ENCODE assay signal across 8 mouse cellular contexts in the genomic region with DNA sequence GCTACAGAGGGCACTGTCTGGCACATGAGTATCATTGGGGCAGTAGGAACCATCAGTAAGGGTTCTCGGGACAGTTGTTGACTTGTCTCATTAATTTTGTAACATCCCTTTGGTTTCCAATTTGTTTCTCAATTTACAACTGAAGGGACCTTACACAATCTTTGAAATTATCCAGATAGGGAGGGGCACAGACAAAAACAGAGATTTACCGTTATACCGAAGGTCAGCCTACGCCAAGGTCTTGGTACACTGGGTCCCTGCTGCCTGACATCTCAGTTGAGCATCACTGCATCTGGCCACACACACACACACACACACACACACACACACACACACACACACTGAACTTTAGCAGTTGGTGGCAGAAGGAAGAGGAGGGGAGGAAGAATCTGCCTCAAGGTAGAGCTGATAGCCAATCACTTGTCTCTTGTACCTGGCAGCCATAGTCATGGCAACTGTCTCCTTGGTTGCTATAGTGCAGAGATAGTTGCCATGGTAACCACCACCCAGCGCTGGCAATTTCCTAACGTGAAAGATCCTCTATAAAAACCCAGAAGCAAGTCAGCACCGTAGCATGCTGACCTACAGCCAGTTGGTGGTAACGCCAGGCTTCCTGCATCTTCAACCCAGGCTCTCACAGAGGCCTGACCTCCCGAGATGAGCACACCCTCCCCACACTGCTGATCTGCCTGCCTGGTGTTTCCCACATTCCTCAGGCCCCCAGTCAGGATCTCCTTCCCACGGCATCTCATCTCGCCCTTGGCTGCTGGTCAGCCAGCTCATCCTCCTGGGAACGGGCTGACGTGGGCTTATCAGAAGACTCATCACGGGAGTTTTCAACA. TPM values are rescaled to one million over a fixed set of nuclear protein-coding genes. Genes with fewer than 3 reads are reported as not detected.
DNase-seq lines count a peak whose midpoint lies in the region; ATAC-seq and TF ChIP-seq lines count a peak whose summit lies in the region.
"Had no signal": no experiment of that assay in that cellular context is flagged by ENCODE, and none has a peak within 500 bp of the region (broad histone marks: within the 10 kb centered on the region; RNA-seq: fewer than 3 reads in every experiment).

No protein-coding gene starts in this region.

- H3K9me3 ChIP-seq in midbrain, embryonic 16.5 days (replicated peaks; ENCODE audit: control insufficient read depth, low read length, poor library complexity, severe bottlenecking): no peaks in the 10 kb centered on the region

- peak overlapping the region; percentile 0; the same call in 1 of the 2 replicates for H3K27ac ChIP-seq in spleen, adult 2 months (ENCODE audit: insufficient read depth, low read length)
- H3K27ac ChIP-seq in gastrocnemius, adult 2 months: peak overlapping the region; percentile 75
- H3K27ac ChIP-seq in midbrain, embryonic 16.5 days (ENCODE audit: low read length): peak overlapping the region; percentile 97

- no peaks in the 10 kb centered on the region for H3K4me1 ChIP-seq in spleen, adult 2 months (ENCODE audit: control insufficient read depth, insufficient read depth, insufficient read length)
- peaks cover 18% of the 10 kb centered on the region for H3K4me1 ChIP-seq in midbrain, embryonic 16.5 days (ENCODE audit: control insufficient read depth, insufficient read depth, low read length)

- H3K36me3 ChIP-seq in spleen, adult 2 months (ENCODE audit: control insufficient read depth, insufficient read depth, low read length): no peaks in the 10 kb centered on the region
- no peaks in the 10 kb centered on the region for H3K36me3 ChIP-seq in midbrain, embryonic 16.5 days (ENCODE audit: control insufficient read depth, insufficient read depth, low read length)

- no peak for DNase-seq in spleen, adult 2 months (ENCODE audit: low read depth in 1 of 2, low spot score in 2 of 2)
- DNase-seq in spleen, postnatal 36 days (ENCODE audit: low spot score in 2 of 2): no peak
- DNase-seq in adrenal gland, postnatal 25 days: peak; percentile 64
- DNase-seq in gastrocnemius, adult 2 months: peak; percentile 63
- DNase-seq in layer of hippocampus, adult 18-20 months (ENCODE audit: low spot score in 2 of 2): peak; percentile 74 to 89
- no peak for DNase-seq in spleen, postnatal 10 days (ENCODE audit: low spot score in 2 of 2)

- TF ChIP-seq CTCF in spleen, adult 2 months (IDR thresholded peaks at IDR 0.05; ENCODE audit: extremely low read depth, insufficient read depth, insufficient read length, insufficient replicate concordance): no peak
- TF ChIP-seq CTCF in gastrocnemius, adult 2 months (IDR thresholded peaks at IDR 0.05): no peak

- no peaks in the 10 kb centered on the region for H3K27me3 ChIP-seq in spleen, adult 2 months (ENCODE audit: control insufficient read depth, insufficient read depth, low read length)
- no peaks in the 10 kb centered on the region for H3K27me3 ChIP-seq in midbrain, embryonic 16.5 days (ENCODE audit: control insufficient read depth, insufficient read depth, low read depth, low read length)

- H3K9ac ChIP-seq in midbrain, embryonic 16.5 days (ENCODE audit: low read depth, low read length): peak overlapping the region; percentile 43

- WGBS in spleen, adult 2 months: 56% methylated on average over 14 of the region's 14 CpGs
- WGBS in midbrain, embryonic 16.5 days: 26% methylated on average over 14 of the region's 14 CpGs

- ATAC-seq in midbrain, embryonic 16.5 days: peak; percentile 95

- TF ChIP-seq POLR2A in spleen, adult 2 months (IDR thresholded peaks at IDR 0.05; ENCODE audit: low read depth, low read length): no peak

- H3K4me3 ChIP-seq in spleen, adult 2 months (ENCODE audit: extremely low read depth, insufficient read depth, insufficient read length): no peak overlapping the region
- H3K4me3 ChIP-seq in gastrocnemius, adult 2 months: no peak overlapping the region
- peak overlapping the region; percentile 12; the same call in 1 of the 2 replicates for H3K4me3 ChIP-seq in midbrain, embryonic 16.5 days (ENCODE audit: low read depth, low read length)

- intact Hi-C loops in gastrocnemius, adult 2 months (cut with DNase I): no loop called here

- peak overlapping the region; percentile 55 for H3K4me2 ChIP-seq in midbrain, embryonic 16.5 days (ENCODE audit: low read length)

RNA-seq across cellular contexts. Expression of gene H13, which starts 15.2 kb away (rescaled TPM):
- polyA plus RNA-seq in spleen, adult 2 months (2012; rRNA removed): 82.8 and 145 TPM in 2 replicates
- 149 and 153 TPM in 2 replicates for total RNA-seq in adrenal gland, postnatal 25 days (2021)
- 10 to 100 TPM; 32.6 to 37.3 TPM for total RNA-seq in gastrocnemius, adult 2 months (2021)
- total RNA-seq in layer of hippocampus, adult 18-20 months (2021): 10 to 100 TPM; 75.0 to 76.0 TPM
- 181 and 187 TPM in 2 replicates for polyA plus RNA-seq in midbrain, embryonic 16.5 days (2015; fragmentation: Nextera tagmentation; extraction: Ambion mirVana)

RNA-seq across cellular contexts. Expression of gene Rem1, which starts 27.3 kb away (rescaled TPM):
- 8.6 and 9.8 TPM in 2 replicates for polyA plus RNA-seq in spleen, adult 2 months (2012; rRNA removed)
- 8.1 and 9.0 TPM in 2 replicates for total RNA-seq in adrenal gland, postnatal 25 days (2021)
- 1 to 10 TPM; 2.4 to 3.0 TPM for total RNA-seq in gastrocnemius, adult 2 months (2021)
- total RNA-seq in layer of hippocampus, adult 18-20 months (2021): under 1 TPM; 0.74 to 0.79 TPM
- 0.45 and 0.89 TPM in 2 replicates for polyA plus RNA-seq in midbrain, embryonic 16.5 days (2015; fragmentation: Nextera tagmentation; extraction: Ambion mirVana)

RNA-seq across cellular contexts. Expression of gene Defb25, which starts 31.2 kb away (rescaled TPM):
- 0.65 TPM in 1 of 2 replicates, not detected in the other for polyA plus RNA-seq in spleen, adult 2 months (2012; rRNA removed)
- 2.5 TPM in 1 of 2 replicates, not detected in the other for total RNA-seq in adrenal gland, postnatal 25 days (2021)
- total RNA-seq in gastrocnemius, adult 2 months (2021): not detected
- not detected for total RNA-seq in layer of hippocampus, adult 18-20 months (2021)
- polyA plus RNA-seq in midbrain, embryonic 16.5 days (2015; fragmentation: Nextera tagmentation; extraction: Ambion mirVana): not detected in 2 replicates
- total RNA-seq: liver, adult 2 months had no signal
- polyA plus RNA-seq: liver, adult 2 months had no signal

RNA-seq across cellular contexts. Expression of gene Mcts2, which starts 32.7 kb away (rescaled TPM):
- 0.79 and 1.5 TPM in 2 replicates for polyA plus RNA-seq in spleen, adult 2 months (2012; rRNA removed)
- 34.2 and 37.9 TPM in 2 replicates for total RNA-seq in adrenal gland, postnatal 25 days (2021)
- total RNA-seq in gastrocnemius, adult 2 months (2021): 10 to 100 TPM; 11.1 to 12.8 TPM
- 10 to 100 TPM; 18.3 to 19.2 TPM for total RNA-seq in layer of hippocampus, adult 18-20 months (2021)
- 31.1 and 34.4 TPM in 2 replicates for polyA plus RNA-seq in midbrain, embryonic 16.5 days (2015; fragmentation: Nextera tagmentation; extraction: Ambion mirVana)

RNA-seq across cellular contexts. Expression of gene Defb36, which starts 50.0 kb away (rescaled TPM):
- polyA plus RNA-seq in spleen, adult 2 months (2012; rRNA removed): not detected in 2 replicates
- total RNA-seq in adrenal gland, postnatal 25 days (2021): 1.0 TPM in 1 of 2 replicates, not detected in the other
- not detected for total RNA-seq in gastrocnemius, adult 2 months (2021)
- total RNA-seq in layer of hippocampus, adult 18-20 months (2021): not detected
- polyA plus RNA-seq in midbrain, embryonic 16.5 days (2015; fragmentation: Nextera tagmentation; extraction: Ambion mirVana): not detected in 2 replicates
- total RNA-seq: liver, adult 2 months had no signal
- polyA plus RNA-seq: liver, adult 2 months had no signal

Comparison
In these comparisons a context has a peak if more than half of its experiments do, and no peak if none do; other contexts are left out.
1. DNase-seq: peak in adrenal gland, postnatal 25 days (single experiment), gastrocnemius, adult 2 months (single experiment) and layer of hippocampus, adult 18-20 months (2 of 2); none in spleen, adult 2 months (0 of 2), spleen, postnatal 36 days (0 of 2) and spleen, postnatal 10 days (0 of 2).
2. H3K27ac ChIP-seq: peak in every context shown above with its lines; median percentile 97 in midbrain, embryonic 16.5 days; 75 in gastrocnemius, adult 2 months; 0 in spleen, adult 2 months.